Mouse (Mus musculus) kidney, postnatal 0 days (tissue): ENCODE results near the gene Hoxd12. TPM values are rescaled to one million over a fixed set of nuclear protein-coding genes. Genes with fewer than 3 reads are reported as not detected.

ENCODE experiments used
- ATAC-seq: fragments of 200-750 bp; cut with Nextera tagmentation; replicated peaks from 2 replicates; pipeline ENCODE4 v1.8.0; 2017; ENCODE audit warnings: low read depth, moderate number of reproducible peaks, moderate TSS enrichment, moderate library complexity; ENCODE audit not compliant: low FRiP score
- DNase-seq: peaks from one replicate; pipeline ENCODE4 v3.0.0-alpha.2; 2016; ENCODE audit warnings: low spot score
- H3K27ac ChIP-seq: fragments of 300-500 bp; sonication (generic); 2 replicates; pipeline ENCODE4 v1.5.1; 2014; ENCODE audit warnings: mild to moderate bottlenecking
- H3K27me3 ChIP-seq: fragments of 300-500 bp; sonication (generic); 2 replicates; pipeline ENCODE4 v1.6.1; 2014; ENCODE audit warnings: low read length, mixed read lengths; ENCODE audit not compliant: insufficient read depth
- H3K36me3 ChIP-seq: fragments of 300-500 bp; sonication (generic); 2 replicates; pipeline ENCODE4 v1.6.1; 2014; ENCODE audit warnings: low read length, mixed read lengths; ENCODE audit not compliant: insufficient read depth
- H3K4me1 ChIP-seq: fragments of 300-500 bp; sonication (generic); replicated peaks from 2 replicates; pipeline ENCODE4 v1.6.1; 2014; ENCODE audit warnings: antibody characterized with exemption, low read length, mixed read lengths; ENCODE audit not compliant: insufficient read depth
- H3K4me2 ChIP-seq: fragments of 300-500 bp; sonication (generic); 2 replicates; pipeline ENCODE4 v1.6.1; 2014; ENCODE audit warnings: mild to moderate bottlenecking, low read length, moderate library complexity, mixed read lengths
- H3K4me3 ChIP-seq: fragments of 300-500 bp; sonication (generic); replicated peaks from 2 replicates; pipeline ENCODE4 v1.5.1; 2014; ENCODE audit warnings: low read depth, low read length
- H3K9ac ChIP-seq: fragments of 300-500 bp; sonication (generic); 2 replicates; pipeline ENCODE4 v1.6.1; 2014; ENCODE audit warnings: low read depth, low read length
- H3K9me3 ChIP-seq: fragments of 300-500 bp; sonication (generic); replicated peaks from 2 replicates; pipeline ENCODE4 v1.6.1; 2016; ENCODE audit warnings: low read length, inconsistent platforms, mixed read lengths
- CTCF ChIP-seq: IDR thresholded peaks from 2 replicates; pipeline ENCODE4 v1.5.1; 2016; ENCODE audit warnings: antibody characterized with exemption, low read depth, mild to moderate bottlenecking, moderate library complexity
- WGBS: fragments of 180-500 bp; shearing (Covaris S2); extraction: QIAGEN DNeasy Blood & Tissue Kit; methylation state at CpG from one replicate; pipeline ENCODE4 v1.1.7; 2014; 5-methylcytosine and 5-hydroxymethylcytosine counted together
- polyA plus RNA-seq: library from polyadenylated mRNA; unstranded; fragments of >200 nt; fragmentation: Nextera tagmentation; extraction: Ambion mirVana; gene quantifications from 2 replicates; pipeline ENCODE4 v1.2.1, GENCODE M21; 2015

Hoxd12 gene
- polyA plus RNA-seq, 1 experiment from 2014 or later, result 2.8 TPM

GRCm38 (mm10) chr2:74653781-74654535 is 20.9 kb upstream of the Hoxd12 start:
- H3K4me3 ChIP-seq, result no peak overlapping the region
- H3K4me2 ChIP-seq, result no peak overlapping the region
- no peak overlapping the region for H3K27ac ChIP-seq
- WGBS, result 14% methylated on average over 17 of the region's 17 CpGs
- peak; percentile 31 for DNase-seq
- no peak for ATAC-seq
- no peak overlapping the region for H3K9ac ChIP-seq
- H3K27me3 ChIP-seq, result peaks cover 80% of the 10 kb centered on the region
- TF ChIP-seq CTCF, result no peak
- no peaks in the 10 kb centered on the region for H3K9me3 ChIP-seq
- H3K36me3 ChIP-seq, result no peaks in the 10 kb centered on the region
- H3K4me1 ChIP-seq, result peaks cover 4% of the 10 kb centered on the region; the same call in 1 of the 2 replicates

GRCm38 (mm10) chr2:74654743-74655419 is 19.9 kb upstream of the Hoxd12 start:
- DNase-seq, result peak; percentile 0
- WGBS, result 5% methylated on average over 20 of the region's 20 CpGs

GRCm38 (mm10) chr2:74655420-74655781 is 19.4 kb upstream of the Hoxd12 start:
- Histone ChIP-seq H3K4me1 (peaks cover 4% of the 10 kb centered on the region; the same call in 1 of the 2 replicates), H3K4me3 (peak overlapping the region; percentile 19), H3K9ac (no peak overlapping the region), H3K27ac (no peak overlapping the region), H3K9me3 (no peaks in the 10 kb centered on the region), H3K36me3 (no peaks in the 10 kb centered on the region), H3K27me3 (peaks cover 68% of the 10 kb centered on the region), H3K4me2 (peak overlapping the region; percentile 39)
- under 1% methylated on average over 36 of the region's 47 CpGs for WGBS
- ATAC-seq, result peak; percentile 17; the same call in 1 of the 2 replicates
- peak; percentile 45 for TF ChIP-seq CTCF
- peak; percentile 50 for DNase-seq

More at GRCm38 (mm10) chr2:74654743-74655419, 19.9 kb upstream of the Hoxd12 start:
- Histone ChIP-seq H3K4me3 (no peak overlapping the region), H3K9me3 (no peaks in the 10 kb centered on the region), H3K4me2 (no peak overlapping the region), H3K9ac (no peak overlapping the region), H3K27ac (no peak overlapping the region), H3K27me3 (peaks cover 70% of the 10 kb centered on the region), H3K4me1 (peaks cover 4% of the 10 kb centered on the region; the same call in 1 of the 2 replicates), H3K36me3 (no peaks in the 10 kb centered on the region)
- ATAC-seq, result peak; percentile 25
- no peak for TF ChIP-seq CTCF

- ATAC-seq, result peak; percentile 27; the same call in 1 of the 2 replicates
- no peak for TF ChIP-seq CTCF
Measured at GRCm38 (mm10) chr2:74655821-74656631, 18.8 kb upstream of the Hoxd12 start.

GRCm38 (mm10) chr2:74656632-74657021 is 18.2 kb upstream of the Hoxd12 start:
- 5% methylated on average over 4 of the region's 4 CpGs for WGBS
- no peak overlapping the region for H3K4me2 ChIP-seq
- no peak for TF ChIP-seq CTCF

More at GRCm38 (mm10) chr2:74655821-74656631, 18.8 kb upstream of the Hoxd12 start:
- H3K9me3 ChIP-seq, result no peaks in the 10 kb centered on the region
- H3K4me1 ChIP-seq, result peaks cover 4% of the 10 kb centered on the region; the same call in 1 of the 2 replicates
- H3K4me2 ChIP-seq, result peak overlapping the region; percentile 39
- H3K4me3 ChIP-seq, result peak overlapping the region; percentile 19
- under 1% methylated on average over 65 of the region's 69 CpGs for WGBS
- H3K36me3 ChIP-seq, result no peaks in the 10 kb centered on the region
- H3K27me3 ChIP-seq, result peaks cover 68% of the 10 kb centered on the region
- peak; percentile 32 for DNase-seq
- no peak overlapping the region for H3K27ac ChIP-seq
- H3K9ac ChIP-seq, result no peak overlapping the region

More at GRCm38 (mm10) chr2:74656632-74657021, 18.2 kb upstream of the Hoxd12 start:
- Histone ChIP-seq H3K9me3 (no peaks in the 10 kb centered on the region), H3K4me3 (no peak overlapping the region), H3K4me1 (peaks cover 4% of the 10 kb centered on the region; the same call in 1 of the 2 replicates), H3K9ac (no peak overlapping the region), H3K36me3 (no peaks in the 10 kb centered on the region), H3K27ac (no peak overlapping the region), H3K27me3 (peaks cover 67% of the 10 kb centered on the region)
- DNase-seq, result peak; percentile 24
- ATAC-seq, result no peak
